Mouse (Mus musculus): ENCODE measurements around the gene Fmo2.

DNA sequence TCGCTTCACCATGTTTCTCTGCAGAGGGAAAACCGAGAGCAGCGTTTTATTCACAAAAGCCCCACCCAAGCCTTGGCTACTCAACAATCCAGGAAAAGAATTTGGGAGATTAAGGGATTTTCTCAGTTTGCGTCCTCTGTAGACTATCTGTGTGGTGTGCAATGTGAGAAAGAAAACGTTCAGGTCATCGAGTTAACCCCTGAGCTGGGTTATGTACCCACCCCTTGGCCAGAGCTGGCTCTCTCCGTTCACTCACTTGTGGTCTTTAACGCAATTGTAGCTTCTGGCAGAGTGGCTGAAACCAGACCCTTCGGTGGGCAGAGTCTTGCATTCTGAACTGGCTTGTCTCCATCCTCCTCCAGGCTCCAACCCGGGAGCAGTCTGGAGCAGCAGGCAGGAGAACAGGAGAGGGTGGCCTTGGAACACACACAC is 39.0 kb downstream of the Fmo2 start:
- TF ChIP-seq POLR2A (IDR thresholded peaks at IDR 0.05; ENCODE audit: borderline replicate concordance, extremely low read depth, low read depth, low read length) (peak; percentile 11; the same call in 1 of the 2 replicates), CTCF (IDR thresholded peaks at IDR 0.05; ENCODE audit: insufficient read depth, low read length) (no peak)

Data from lung, adult 2 months (tissue).